Mouse (Mus musculus): ENCODE measurements around the gene Slc16a10. TPM values are rescaled to one million over a fixed set of nuclear protein-coding genes. Genes with fewer than 3 reads are reported as not detected.

Slc16a10 gene
- polyA plus RNA-seq, 1 experiment from 2014 or later, result 6.2 TPM

DNA sequence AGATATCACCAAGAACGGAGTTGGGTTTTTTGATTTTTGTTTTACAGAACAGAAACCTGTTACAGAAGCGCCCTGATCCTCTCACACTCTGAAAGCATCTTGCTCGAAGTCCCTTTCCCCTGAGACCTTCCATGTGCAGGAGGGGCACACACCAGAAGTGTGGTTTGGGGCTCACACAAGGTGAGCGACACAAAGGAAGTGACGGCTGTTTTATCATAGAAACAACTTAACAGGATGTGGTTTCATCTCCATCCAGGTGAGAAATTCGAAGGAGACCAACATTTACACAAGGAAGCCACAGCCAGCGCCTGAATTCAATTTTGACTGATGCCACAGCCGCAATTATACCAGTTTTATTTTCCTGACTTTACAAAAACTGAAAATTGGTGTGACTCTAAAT, 21.3 kb upstream of the Slc16a10 start:
- WGBS, result 90% methylated on average over 8 of the region's 8 CpGs
- no peaks in the 10 kb centered on the region for H3K27me3 ChIP-seq (ENCODE audit: control insufficient read depth, insufficient read depth, low read length)
- no peak for ATAC-seq (replicated peaks; ENCODE audit: low FRiP score)

DNA sequence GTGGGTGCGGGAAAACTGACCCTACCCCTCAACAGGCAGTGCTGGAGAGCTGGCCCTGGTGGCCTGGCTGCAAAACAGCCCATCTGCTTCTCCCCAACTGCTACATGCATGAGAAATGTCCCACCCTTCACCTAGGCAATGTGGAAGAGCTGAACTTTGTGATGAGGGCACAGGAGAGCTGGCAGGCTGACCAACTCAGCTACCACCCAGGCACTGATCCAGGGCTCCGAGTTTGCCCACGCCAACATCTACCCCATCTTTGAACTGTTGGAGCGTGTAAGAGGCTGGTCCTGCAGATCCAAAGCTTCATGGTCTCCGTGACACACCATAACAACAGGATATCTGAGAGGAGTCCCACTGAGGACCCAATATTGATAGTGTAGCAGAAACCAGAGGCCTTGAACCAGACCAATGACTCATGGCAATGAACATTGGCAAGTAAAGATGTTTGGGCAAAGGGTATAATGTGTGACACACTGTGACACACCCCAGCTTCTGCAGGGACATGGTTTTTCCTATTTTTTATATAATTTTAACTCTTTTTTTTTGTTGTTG, 19.7 kb upstream of the Slc16a10 start:
- H3K4me3 ChIP-seq (ENCODE audit: low read depth, low read length), result no peak overlapping the region

More for the DNA sequence above, 21.3 kb upstream of the Slc16a10 start:
- DNase-seq (ENCODE audit: low spot score), result no peak
- no peaks in the 10 kb centered on the region for H3K36me3 ChIP-seq (ENCODE audit: control insufficient read depth, insufficient read depth, low read length)
- no peaks in the 10 kb centered on the region for H3K4me1 ChIP-seq (replicated peaks; ENCODE audit: control insufficient read depth, insufficient read depth, low read length)
- H3K27ac ChIP-seq (ENCODE audit: low read depth, low read length), result no peak overlapping the region
- H3K4me2 ChIP-seq (ENCODE audit: low read depth, low read length, severe bottlenecking), result no peak overlapping the region
- H3K4me3 ChIP-seq (ENCODE audit: low read depth, low read length), result no peak overlapping the region
- H3K9me3 ChIP-seq (ENCODE audit: control insufficient read depth, low read length), result no peaks in the 10 kb centered on the region
- H3K9ac ChIP-seq (ENCODE audit: low read length), result no peak overlapping the region

DNA sequence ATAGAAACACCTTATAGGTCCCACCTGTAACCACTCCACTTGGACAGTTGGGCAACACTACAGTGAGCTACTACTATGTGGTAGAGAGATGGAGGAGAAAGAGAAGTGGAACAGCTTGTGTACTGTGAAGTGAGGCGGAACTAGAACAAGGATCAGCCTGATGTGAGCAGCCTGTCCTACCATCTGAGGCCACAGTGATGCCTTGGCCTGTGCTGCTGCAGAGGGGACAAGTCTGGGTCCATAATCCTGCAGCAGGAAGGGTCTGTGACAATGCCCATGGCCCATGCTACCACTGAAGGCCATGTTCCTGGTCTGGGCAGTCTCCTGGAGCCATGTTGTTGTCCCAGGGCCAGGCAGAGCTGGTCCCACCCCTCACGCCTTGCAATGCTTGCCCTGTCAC, 19.2 kb upstream of the Slc16a10 start:
- WGBS, result 94% methylated on average over 2 of the region's 2 CpGs
- DNase-seq (ENCODE audit: low spot score), result no peak
- no peaks in the 10 kb centered on the region for H3K27me3 ChIP-seq (ENCODE audit: control insufficient read depth, insufficient read depth, low read length)
- no peak overlapping the region for H3K4me2 ChIP-seq (ENCODE audit: low read depth, low read length, severe bottlenecking)
- H3K36me3 ChIP-seq (ENCODE audit: control insufficient read depth, insufficient read depth, low read length), result no peaks in the 10 kb centered on the region
- no peaks in the 10 kb centered on the region for H3K9me3 ChIP-seq (ENCODE audit: control insufficient read depth, low read length)
- H3K9ac ChIP-seq (ENCODE audit: low read length), result no peak overlapping the region
- H3K27ac ChIP-seq (ENCODE audit: low read depth, low read length), result no peak overlapping the region
- no peak overlapping the region for H3K4me3 ChIP-seq (ENCODE audit: low read depth, low read length)
- ATAC-seq (replicated peaks; ENCODE audit: low FRiP score), result no peak
- no peaks in the 10 kb centered on the region for H3K4me1 ChIP-seq (replicated peaks; ENCODE audit: control insufficient read depth, insufficient read depth, low read length)

More for the DNA sequence above, 19.7 kb upstream of the Slc16a10 start:
- Histone ChIP-seq H3K27me3 (ENCODE audit: control insufficient read depth, insufficient read depth, low read length) (no peaks in the 10 kb centered on the region), H3K27ac (ENCODE audit: low read depth, low read length) (no peak overlapping the region), H3K36me3 (ENCODE audit: control insufficient read depth, insufficient read depth, low read length) (no peaks in the 10 kb centered on the region), H3K9me3 (ENCODE audit: control insufficient read depth, low read length) (no peaks in the 10 kb centered on the region), H3K9ac (ENCODE audit: low read length) (no peak overlapping the region), H3K4me1 (replicated peaks; ENCODE audit: control insufficient read depth, insufficient read depth, low read length) (no peaks in the 10 kb centered on the region), H3K4me2 (ENCODE audit: low read depth, low read length, severe bottlenecking) (no peak overlapping the region)
- DNase-seq (ENCODE audit: low spot score), result no peak
- 91% methylated on average over 5 of the region's 5 CpGs for WGBS
- ATAC-seq (replicated peaks; ENCODE audit: low FRiP score), result no peak

DNA sequence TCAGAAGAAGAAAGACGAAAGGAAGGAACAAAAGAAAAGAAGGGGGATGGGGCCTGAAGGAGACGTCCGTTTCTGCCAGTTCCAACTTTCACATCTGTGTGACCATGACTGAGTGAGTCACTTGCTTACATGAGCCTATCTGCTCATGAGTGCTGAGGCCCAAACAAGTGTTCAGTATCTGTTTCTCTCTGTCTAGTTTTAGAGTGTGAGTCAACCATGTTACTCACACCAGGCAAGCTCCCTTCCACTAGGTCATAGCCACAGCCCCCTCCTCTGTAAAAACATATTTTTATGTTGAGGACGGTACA, 10.4 kb upstream of the Slc16a10 start:
- H3K9ac ChIP-seq (ENCODE audit: low read length), result no peak overlapping the region
- H3K36me3 ChIP-seq (ENCODE audit: control insufficient read depth, insufficient read depth, low read length), result no peaks in the 10 kb centered on the region
- DNase-seq (ENCODE audit: low spot score) (no peak), ATAC-seq (replicated peaks; ENCODE audit: low FRiP score) (no peak)
- no peak overlapping the region for H3K4me3 ChIP-seq (ENCODE audit: low read depth, low read length)
- 0 out of 2 replicates have a peak, but pooled peaks cover 1% of the 10 kb centered on the region for H3K4me1 ChIP-seq (replicated peaks; ENCODE audit: control insufficient read depth, insufficient read depth, low read length)
- no peak overlapping the region for H3K4me2 ChIP-seq (ENCODE audit: low read depth, low read length, severe bottlenecking)
- no peak overlapping the region for H3K27ac ChIP-seq (ENCODE audit: low read depth, low read length)
- no peaks in the 10 kb centered on the region for H3K27me3 ChIP-seq (ENCODE audit: control insufficient read depth, insufficient read depth, low read length)
- 81% methylated on average over 4 of the region's 4 CpGs for WGBS
- no peaks in the 10 kb centered on the region for H3K9me3 ChIP-seq (ENCODE audit: control insufficient read depth, low read length)

DNA sequence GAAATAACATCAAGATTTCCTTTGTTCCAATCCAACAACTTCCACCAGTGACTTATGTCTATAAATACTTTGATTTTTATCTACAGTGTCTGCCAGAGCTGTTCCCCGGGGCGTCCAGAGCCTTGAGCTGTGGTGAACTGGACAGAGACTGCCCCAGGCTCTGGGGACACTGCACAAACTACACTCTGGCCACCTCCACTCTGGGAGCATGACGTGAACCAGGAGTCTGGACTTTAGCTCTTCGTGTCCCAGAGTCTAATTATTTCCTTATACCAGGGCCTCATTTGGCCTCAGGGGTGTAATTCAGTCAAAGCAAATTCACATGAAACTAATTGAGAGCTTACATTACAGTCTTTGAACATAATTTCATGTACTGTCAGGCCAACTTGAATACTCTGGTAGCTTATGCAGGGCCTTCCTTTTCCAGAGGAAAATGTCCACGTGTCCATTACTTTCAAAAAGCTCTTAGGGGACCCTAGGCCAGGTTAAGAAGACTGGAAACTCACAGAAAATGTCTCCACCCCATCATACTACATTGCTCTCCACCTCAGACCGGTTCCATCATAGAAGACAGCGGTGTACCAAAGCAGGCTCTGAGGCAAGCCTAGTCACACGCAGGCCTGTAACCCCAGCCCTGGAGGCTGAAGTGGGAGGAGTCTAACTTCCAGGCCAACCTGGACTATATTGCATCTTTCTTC, 9.9 kb upstream of the Slc16a10 start:
- WGBS, result 75% methylated on average over 8 of the region's 8 CpGs
- H3K27ac ChIP-seq (ENCODE audit: low read depth, low read length), result no peak overlapping the region

DNA sequence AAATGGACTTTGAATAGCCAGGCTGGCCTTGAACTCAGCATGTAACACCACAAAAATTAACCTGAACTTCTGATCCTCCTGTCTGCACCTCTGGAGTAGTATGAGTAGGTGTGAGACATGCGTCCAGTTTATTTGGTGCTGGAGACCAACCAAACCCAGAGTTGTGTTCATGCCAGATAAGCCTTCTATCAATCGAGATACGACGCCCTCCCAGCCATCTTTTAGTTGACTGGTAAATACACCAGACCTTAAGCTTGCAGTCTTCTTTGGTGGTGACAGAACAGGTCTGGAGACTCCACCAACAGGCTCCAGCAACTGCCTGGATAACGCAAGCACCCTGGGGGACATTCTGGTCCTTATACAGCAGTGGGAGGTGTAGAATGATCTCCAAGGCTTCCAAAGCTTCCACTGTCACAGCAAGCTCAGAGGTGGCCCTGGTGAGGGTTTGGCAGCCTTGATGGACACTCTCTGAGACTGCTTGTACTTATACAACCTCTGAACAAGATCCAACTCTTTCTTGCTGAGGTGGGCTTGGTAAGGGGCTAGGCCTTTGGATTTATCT, 7.6 kb upstream of the Slc16a10 start:
- H3K4me1 ChIP-seq (replicated peaks; ENCODE audit: control insufficient read depth, insufficient read depth, low read length), result 0 out of 2 replicates have a peak, but pooled peaks cover 1% of the 10 kb centered on the region
- ATAC-seq (replicated peaks; ENCODE audit: low FRiP score) (no peak), DNase-seq (ENCODE audit: low spot score) (no peak)
- H3K9me3 ChIP-seq (ENCODE audit: control insufficient read depth, low read length), result no peaks in the 10 kb centered on the region
- 95% methylated on average over 5 of the region's 5 CpGs for WGBS
- no peak overlapping the region for H3K27ac ChIP-seq (ENCODE audit: low read depth, low read length)
- no peaks in the 10 kb centered on the region for H3K36me3 ChIP-seq (ENCODE audit: control insufficient read depth, insufficient read depth, low read length)
- H3K27me3 ChIP-seq (ENCODE audit: control insufficient read depth, insufficient read depth, low read length), result no peaks in the 10 kb centered on the region
- no peak overlapping the region for H3K9ac ChIP-seq (ENCODE audit: low read length)
- no peak overlapping the region for H3K4me2 ChIP-seq (ENCODE audit: low read depth, low read length, severe bottlenecking)
- H3K4me3 ChIP-seq (ENCODE audit: low read depth, low read length), result no peak overlapping the region

More for the DNA sequence above, 9.9 kb upstream of the Slc16a10 start:
- DNase-seq (ENCODE audit: low spot score), result no peak
- Histone ChIP-seq H3K4me2 (ENCODE audit: low read depth, low read length, severe bottlenecking) (no peak overlapping the region), H3K4me1 (replicated peaks; ENCODE audit: control insufficient read depth, insufficient read depth, low read length) (0 out of 2 replicates have a peak, but pooled peaks cover 1% of the 10 kb centered on the region), H3K9ac (ENCODE audit: low read length) (no peak overlapping the region), H3K36me3 (ENCODE audit: control insufficient read depth, insufficient read depth, low read length) (no peaks in the 10 kb centered on the region), H3K4me3 (ENCODE audit: low read depth, low read length) (no peak overlapping the region), H3K9me3 (ENCODE audit: control insufficient read depth, low read length) (no peaks in the 10 kb centered on the region), H3K27me3 (ENCODE audit: control insufficient read depth, insufficient read depth, low read length) (no peaks in the 10 kb centered on the region)
- ATAC-seq (replicated peaks; ENCODE audit: low FRiP score), result no peak

DNA sequence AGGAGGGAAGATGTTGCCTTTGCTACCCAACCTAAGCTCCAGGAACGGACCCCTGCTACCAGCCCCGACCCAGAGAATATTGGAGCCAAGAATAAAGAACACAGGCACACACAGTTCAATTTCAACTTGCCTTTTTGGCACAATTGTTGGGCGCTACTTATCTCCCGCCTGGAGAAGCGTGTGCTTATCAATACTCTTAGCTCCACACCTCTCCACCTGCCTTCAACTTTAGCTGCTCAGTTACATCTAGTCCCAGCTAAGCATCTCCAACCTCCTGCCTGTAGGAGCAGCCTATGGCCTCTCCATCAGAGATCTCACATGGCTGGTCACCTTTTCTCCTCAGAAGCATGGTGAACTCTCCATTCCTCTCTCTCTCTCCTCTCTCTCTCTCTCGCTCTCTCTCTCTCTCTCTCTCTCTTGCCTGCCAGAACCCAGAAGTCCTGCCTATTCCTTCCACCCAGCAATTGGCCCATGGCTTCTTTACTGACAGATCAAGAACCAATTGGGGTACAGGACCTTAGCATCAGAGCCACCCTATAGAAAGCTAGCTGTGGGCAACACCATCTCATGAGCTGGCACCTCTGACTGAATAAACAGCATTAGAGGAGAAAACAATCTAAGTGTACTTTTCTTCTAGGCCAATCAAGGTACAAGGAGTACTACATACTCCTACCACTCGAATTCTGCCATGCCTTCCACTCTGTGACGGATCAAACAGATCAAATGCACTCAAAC, 5.4 kb upstream of the Slc16a10 start:
- no peaks in the 10 kb centered on the region for H3K9me3 ChIP-seq (ENCODE audit: control insufficient read depth, low read length)
- 89% methylated on average over 8 of the region's 8 CpGs for WGBS

DNA sequence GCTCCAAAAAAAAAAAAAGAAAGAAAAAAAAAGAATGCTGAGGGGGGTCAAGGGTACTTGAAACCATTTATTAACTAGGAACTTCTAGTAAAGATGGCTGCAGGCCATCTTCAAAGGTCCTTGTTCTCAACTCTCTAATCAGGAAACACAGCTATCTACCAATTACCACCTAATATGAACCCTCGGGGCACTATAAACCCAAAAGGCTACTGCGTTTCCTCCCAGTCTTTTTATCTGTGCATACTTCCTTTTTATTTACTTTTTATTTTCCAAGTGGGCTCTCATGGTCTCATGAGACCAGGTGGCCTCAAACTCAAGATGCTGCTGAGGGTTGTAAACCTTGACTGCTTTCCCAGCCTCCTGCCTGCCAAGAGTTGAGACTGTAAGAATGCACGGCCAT, 4.4 kb upstream of the Slc16a10 start:
- Histone ChIP-seq H3K4me1 (replicated peaks; ENCODE audit: control insufficient read depth, insufficient read depth, low read length) (no peaks in the 10 kb centered on the region), H3K4me3 (ENCODE audit: low read depth, low read length) (no peak overlapping the region), H3K9ac (ENCODE audit: low read length) (no peak overlapping the region), H3K9me3 (ENCODE audit: control insufficient read depth, low read length) (no peaks in the 10 kb centered on the region), H3K4me2 (ENCODE audit: low read depth, low read length, severe bottlenecking) (no peak overlapping the region), H3K27me3 (ENCODE audit: control insufficient read depth, insufficient read depth, low read length) (no peaks in the 10 kb centered on the region; the same call in 1 of the 2 replicates), H3K27ac (ENCODE audit: low read depth, low read length) (no peak overlapping the region), H3K36me3 (ENCODE audit: control insufficient read depth, insufficient read depth, low read length) (no peaks in the 10 kb centered on the region)
- 90% methylated on average over 3 of the region's 3 CpGs for WGBS
- DNase-seq (ENCODE audit: low spot score), result no peak
- no peak for ATAC-seq (replicated peaks; ENCODE audit: low FRiP score)

More for the DNA sequence above, 5.4 kb upstream of the Slc16a10 start:
- ATAC-seq (replicated peaks; ENCODE audit: low FRiP score) (no peak), DNase-seq (ENCODE audit: low spot score) (no peak)
- H3K4me3 ChIP-seq (ENCODE audit: low read depth, low read length), result no peak overlapping the region
- H3K9ac ChIP-seq (ENCODE audit: low read length), result no peak overlapping the region
- H3K4me1 ChIP-seq (replicated peaks; ENCODE audit: control insufficient read depth, insufficient read depth, low read length), result 0 out of 2 replicates have a peak, but pooled peaks cover 1% of the 10 kb centered on the region
- H3K4me2 ChIP-seq (ENCODE audit: low read depth, low read length, severe bottlenecking), result no peak overlapping the region
- no peak overlapping the region for H3K27ac ChIP-seq (ENCODE audit: low read depth, low read length)
- H3K27me3 ChIP-seq (ENCODE audit: control insufficient read depth, insufficient read depth, low read length), result no peaks in the 10 kb centered on the region
- H3K36me3 ChIP-seq (ENCODE audit: control insufficient read depth, insufficient read depth, low read length), result no peaks in the 10 kb centered on the region
